Mouse (Mus musculus) liver, postnatal 0 days (tissue): ENCODE data around the gene Zbtb7b.

Source experiments
- CTCF ChIP-seq: sonication (generic); IDR thresholded peaks from 2 replicates; pipeline ENCODE4 v1.5.1; 2016; ENCODE audit warnings: antibody characterized with exemption, low read depth
- EP300 ChIP-seq: IDR thresholded peaks from 2 replicates; pipeline ENCODE4 v1.6.1; 2016; ENCODE audit warnings: antibody characterized with exemption, low read depth, mild to moderate bottlenecking

DNA sequence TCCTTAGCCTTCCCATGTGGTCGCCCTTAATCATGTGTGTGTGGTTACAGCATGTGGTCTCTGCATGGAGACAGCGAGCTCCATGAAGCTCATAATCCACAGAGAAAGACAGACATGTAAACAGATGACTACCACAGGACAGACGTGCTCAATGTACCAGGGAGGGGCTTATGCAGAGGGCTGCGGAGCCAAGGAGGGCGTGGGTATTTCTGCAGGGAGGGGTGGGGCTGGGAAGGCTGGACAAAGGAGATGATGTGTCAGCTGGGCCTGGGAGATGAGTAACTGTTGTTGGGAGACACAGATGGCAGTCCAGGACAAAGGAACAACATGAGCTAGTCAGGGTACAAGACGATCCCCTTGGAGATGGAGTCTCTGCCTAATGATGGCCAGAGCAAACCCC is 34.9 kb downstream of the Zbtb7b start:
- no peak for TF ChIP-seq CTCF
- no peak for TF ChIP-seq EP300
